Mouse (Mus musculus) thymus, adult 2 months (tissue): ENCODE measurements around the gene Palld. TPM values are rescaled to one million over a fixed set of nuclear protein-coding genes. Genes with fewer than 3 reads are reported as not detected.

ENCODE experiments used
- DNase-seq: peaks from one replicate; pipeline ENCODE4 v3.0.0; 2021
- H3K27ac ChIP-seq: fragments of 200-500 bp; 2 replicates; pipeline ENCODE4 v1.5.1; 2012; ENCODE audit warnings: low read length, control low read depth; ENCODE audit not compliant: control insufficient read depth, insufficient read depth
- H3K27me3 ChIP-seq: fragments of 200-500 bp; 2 replicates; pipeline ENCODE4 v1.6.1; 2012; ENCODE audit warnings: mild to moderate bottlenecking, low read length, moderate library complexity, mixed read lengths; ENCODE audit not compliant: control insufficient read depth, insufficient read depth
- H3K36me3 ChIP-seq: fragments of 200-500 bp; 2 replicates; pipeline ENCODE4 v1.6.1; 2012; ENCODE audit warnings: mild to moderate bottlenecking, low read length, moderate library complexity; ENCODE audit not compliant: control insufficient read depth, insufficient read depth
- H3K4me1 ChIP-seq: fragments of 200-500 bp; replicated peaks from 2 replicates; pipeline ENCODE4 v1.6.1; 2012; ENCODE audit warnings: low read length; ENCODE audit not compliant: control insufficient read depth, insufficient read depth
- H3K4me3 ChIP-seq: fragments of 200-500 bp; 2 replicates; pipeline ENCODE4 v1.5.1; 2012; ENCODE audit warnings: mild to moderate bottlenecking, low read length, control low read depth, moderate library complexity; ENCODE audit not compliant: control insufficient read depth, insufficient read depth
- CTCF ChIP-seq: fragments of 200-500 bp; IDR thresholded peaks from 2 replicates; pipeline ENCODE4 v1.5.1; 2012; ENCODE audit warnings: mild to moderate bottlenecking, control low read depth, low read length, moderate library complexity, borderline replicate concordance; ENCODE audit not compliant: control insufficient read depth, poor library complexity, insufficient read depth; ENCODE audit errors: extremely low read depth
- POLR2A ChIP-seq: fragments of 200-500 bp; IDR thresholded peaks from 2 replicates; pipeline ENCODE4 v1.6.1; 2012; ENCODE audit warnings: mild to moderate bottlenecking, low read length, control low read depth, moderate library complexity; ENCODE audit not compliant: control insufficient read depth, poor library complexity, insufficient read depth; ENCODE audit errors: extremely low read depth
- WGBS: fragments of 180-500 bp; shearing (Covaris S2); methylation state at CpG from one replicate; pipeline ENCODE4 v1.1.7; 2018; 5-methylcytosine and 5-hydroxymethylcytosine counted together
- polyA plus RNA-seq: library from polyadenylated mRNA; depleted of rRNA; stranded (reverse); fragments of >200 nt; gene quantifications from 2 replicates; pipeline ENCODE4 v1.2.3, GENCODE M21; 2012

The Palld gene
- polyA plus RNA-seq, 1 experiment, result 10.6 TPM

GRCm38 (mm10) chr8:61901028-61901717 is 1.3 kb downstream of the Palld start:
- no peak overlapping the region for H3K27ac ChIP-seq
- H3K36me3 ChIP-seq, result no peaks in the 10 kb centered on the region
- no peaks in the 10 kb centered on the region for H3K4me1 ChIP-seq
- no peaks in the 10 kb centered on the region for H3K27me3 ChIP-seq
- 94% methylated on average over 6 of the region's 6 CpGs for WGBS
- DNase-seq, result no peak
- TF ChIP-seq CTCF (no peak), POLR2A (no peak)
- H3K4me3 ChIP-seq, result no peak overlapping the region

- Histone ChIP-seq H3K4me3 (no peak overlapping the region), H3K4me1 (no peaks in the 10 kb centered on the region), H3K27ac (no peak overlapping the region), H3K36me3 (no peaks in the 10 kb centered on the region), H3K27me3 (no peaks in the 10 kb centered on the region)
- 90% methylated on average over 1 of the region's 1 CpGs for WGBS
- DNase-seq, result no peak
- TF ChIP-seq CTCF, result no peak
- no peak for TF ChIP-seq POLR2A
These were observed 5.1 kb downstream of the Palld start for GRCm38 (mm10) chr8:61897402-61897801.

GRCm38 (mm10) chr8:61896742-61897141 is 5.7 kb downstream of the Palld start:
- Histone ChIP-seq H3K4me1 (no peaks in the 10 kb centered on the region), H3K36me3 (no peaks in the 10 kb centered on the region)
- WGBS, result 89% methylated on average over 1 of the region's 1 CpGs

GRCm38 (mm10) chr8:61894062-61894461 is 8.4 kb downstream of the Palld start:
- Histone ChIP-seq H3K27ac (no peak overlapping the region), H3K27me3 (no peaks in the 10 kb centered on the region), H3K36me3 (no peaks in the 10 kb centered on the region), H3K4me1 (no peaks in the 10 kb centered on the region), H3K4me3 (no peak overlapping the region)
- DNase-seq, result peak; percentile 18
- TF ChIP-seq CTCF, result no peak
- TF ChIP-seq POLR2A, result no peak
- WGBS, result 57% methylated on average over 2 of the region's 2 CpGs

More at GRCm38 (mm10) chr8:61896742-61897141, 5.7 kb downstream of the Palld start:
- no peak for TF ChIP-seq CTCF
- TF ChIP-seq POLR2A, result no peak
- H3K27ac ChIP-seq, result no peak overlapping the region
- no peak for DNase-seq
- H3K27me3 ChIP-seq, result no peaks in the 10 kb centered on the region
- no peak overlapping the region for H3K4me3 ChIP-seq

- Histone ChIP-seq H3K4me3 (no peak overlapping the region), H3K27ac (no peak overlapping the region), H3K4me1 (no peaks in the 10 kb centered on the region), H3K36me3 (no peaks in the 10 kb centered on the region), H3K27me3 (no peaks in the 10 kb centered on the region)
- DNase-seq, result no peak
- 22% methylated on average over 7 of the region's 7 CpGs for WGBS
- TF ChIP-seq CTCF (no peak), POLR2A (no peak)
These were observed 24.9 kb downstream of the Palld start for GRCm38 (mm10) chr8:61877607-61878006.

- no peaks in the 10 kb centered on the region for H3K36me3 ChIP-seq
- H3K27ac ChIP-seq, result no peak overlapping the region
- H3K4me1 ChIP-seq, result no peaks in the 10 kb centered on the region
- DNase-seq, result peak; percentile 22
- WGBS, result 5% methylated on average over 5 of the region's 5 CpGs
- no peaks in the 10 kb centered on the region for H3K27me3 ChIP-seq
- TF ChIP-seq CTCF (no peak), POLR2A (no peak)
- no peak overlapping the region for H3K4me3 ChIP-seq
These were observed 27.2 kb downstream of the Palld start for GRCm38 (mm10) chr8:61875290-61875689.
